Mouse (Mus musculus) limb, embryonic 14.5 days (tissue): Measurements from ENCODE around the gene S100a16. TPM values are rescaled to one million over a fixed set of nuclear protein-coding genes. Genes with fewer than 3 reads are reported as not detected.

ENCODE experiments used
- ATAC-seq: fragments of 200-750 bp; cut with Nextera tagmentation; 2 replicates; pipeline ENCODE4 v1.8.0; 2017; ENCODE audit warnings: low read depth, moderate number of reproducible peaks, moderate TSS enrichment; ENCODE audit not compliant: low FRiP score
- DNase-seq: peaks from one replicate; pipeline ENCODE4 v3.0.0-alpha.2; 2015; ENCODE audit warnings: low spot score
- H3K27ac ChIP-seq: fragments of 300-500 bp; sonication (generic); replicated peaks from 2 replicates; pipeline ENCODE4 v1.5.1; 2014; ENCODE audit warnings: low read depth, mild to moderate bottlenecking, low read length, moderate library complexity, mixed read lengths
- H3K27me3 ChIP-seq: fragments of 300-500 bp; sonication (generic); 2 replicates; pipeline ENCODE4 v1.6.1; 2014; ENCODE audit warnings: low read length, mixed read lengths; ENCODE audit not compliant: control insufficient read depth, insufficient read depth
- H3K36me3 ChIP-seq: fragments of 300-500 bp; sonication (generic); 2 replicates; pipeline ENCODE4 v1.6.1; 2014; ENCODE audit warnings: mild to moderate bottlenecking, low read length, moderate library complexity, mixed read lengths; ENCODE audit not compliant: control insufficient read depth, insufficient read depth
- H3K4me1 ChIP-seq: fragments of 300-500 bp; sonication (generic); 2 replicates; pipeline ENCODE4 v1.6.1; 2014; ENCODE audit warnings: antibody characterized with exemption, low read length, mixed read lengths; ENCODE audit not compliant: control insufficient read depth, insufficient read depth
- H3K4me2 ChIP-seq: fragments of 300-500 bp; sonication (generic); replicated peaks from 2 replicates; pipeline ENCODE4 v1.6.1; 2014; ENCODE audit warnings: low read depth, mild to moderate bottlenecking, low read length, moderate library complexity; ENCODE audit not compliant: severe bottlenecking
- H3K4me3 ChIP-seq: fragments of 300-500 bp; sonication (generic); replicated peaks from 2 replicates; pipeline ENCODE4 v1.5.1; 2014; ENCODE audit warnings: low read length
- H3K9ac ChIP-seq: fragments of 300-500 bp; sonication (generic); 2 replicates; pipeline ENCODE4 v1.6.1; 2014; ENCODE audit warnings: mild to moderate bottlenecking, low read depth, low read length, moderate library complexity; ENCODE audit not compliant: severe bottlenecking
- H3K9me3 ChIP-seq: fragments of 300-500 bp; sonication (generic); 2 replicates; pipeline ENCODE4 v1.6.1; 2016; ENCODE audit warnings: low read length; ENCODE audit not compliant: control insufficient read depth
- POLR2A ChIP-seq: fragments of 200-500 bp; IDR thresholded peaks from 2 replicates; pipeline ENCODE4 v1.8.0; 2012; ENCODE audit warnings: inconsistent platforms, mild to moderate bottlenecking, moderate library complexity, borderline replicate concordance; ENCODE audit not compliant: insufficient read depth, insufficient read length; ENCODE audit errors: extremely low read depth
- WGBS: fragments of 180-500 bp; shearing (Covaris S2); extraction: QIAGEN DNeasy Blood & Tissue Kit; methylation state at CpG from one replicate; pipeline ENCODE4 v1.1.7; 2014; 5-methylcytosine and 5-hydroxymethylcytosine counted together
- polyA plus RNA-seq, 2 experiments: library from polyadenylated mRNA; depleted of rRNA in 1 of 2; stranded (reverse) in 1 of 2; unstranded in 1 of 2; fragments of >200 nt; fragmentation: Nextera tagmentation in 1 of 2; extraction: Ambion mirVana in 1 of 2; gene quantifications; 2 replicates each; pipeline versions ENCODE4 v1.2.1 to v1.2.3; 2012 to 2014

Gene S100a16
- polyA plus RNA-seq, 2 experiments: 88.6 to 269 TPM

GRCm38 (mm10) chr3:90583893-90584292 lies 46.8 kb downstream of the S100a16 start:
- ATAC-seq (no peak), DNase-seq (no peak)
- WGBS: 18% methylated on average over 3 of the region's 3 CpGs
- no peak for TF ChIP-seq POLR2A
- Histone ChIP-seq H3K27me3 (no peaks in the 10 kb centered on the region), H3K9me3 (no peaks in the 10 kb centered on the region), H3K4me3 (no peak overlapping the region), H3K4me2 (no peak overlapping the region), H3K9ac (no peak overlapping the region), H3K4me1 (peaks cover 12% of the 10 kb centered on the region), H3K36me3 (no peaks in the 10 kb centered on the region), H3K27ac (no peak overlapping the region)

- 33% methylated on average over 5 of the region's 5 CpGs for WGBS
- DNase-seq (peak; percentile 76), ATAC-seq (peak; percentile 65)
- TF ChIP-seq POLR2A: no peak
- H3K4me1 ChIP-seq: peaks cover 8% of the 10 kb centered on the region
- no peaks in the 10 kb centered on the region for H3K27me3 ChIP-seq
- H3K27ac ChIP-seq: no peak overlapping the region
- no peaks in the 10 kb centered on the region for H3K9me3 ChIP-seq
- no peak overlapping the region for H3K4me3 ChIP-seq
- no peak overlapping the region for H3K9ac ChIP-seq
- H3K36me3 ChIP-seq: no peaks in the 10 kb centered on the region
- no peak overlapping the region for H3K4me2 ChIP-seq
Observed at GRCm38 (mm10) chr3:90585595-90585994, 48.5 kb downstream of the S100a16 start.

- Histone ChIP-seq H3K36me3 (no peaks in the 10 kb centered on the region), H3K4me3 (no peak overlapping the region), H3K9me3 (no peaks in the 10 kb centered on the region), H3K27me3 (no peaks in the 10 kb centered on the region), H3K4me2 (no peak overlapping the region), H3K9ac (no peak overlapping the region), H3K4me1 (peaks cover 8% of the 10 kb centered on the region), H3K27ac (no peak overlapping the region)
- DNase-seq (no peak), ATAC-seq (peak; percentile 1; the same call in 1 of the 2 replicates)
- 81% methylated on average over 15 of the region's 15 CpGs for WGBS
- TF ChIP-seq POLR2A: no peak
Observed at GRCm38 (mm10) chr3:90586016-90586643, 49.1 kb downstream of the S100a16 start.

GRCm38 (mm10) chr3:90586906-90587305 lies 49.9 kb downstream of the S100a16 start:
- Histone ChIP-seq H3K36me3 (no peaks in the 10 kb centered on the region), H3K4me1 (peaks cover 8% of the 10 kb centered on the region), H3K4me3 (no peak overlapping the region), H3K9me3 (no peaks in the 10 kb centered on the region), H3K9ac (no peak overlapping the region), H3K4me2 (no peak overlapping the region), H3K27me3 (no peaks in the 10 kb centered on the region), H3K27ac (no peak overlapping the region; the same call in 1 of the 2 replicates)
- DNase-seq (peak; percentile 10), ATAC-seq (no peak)
- no peak for TF ChIP-seq POLR2A
- 50% methylated on average over 10 of the region's 10 CpGs for WGBS

GRCm38 (mm10) chr3:90587361-90588101 lies 50.5 kb downstream of the S100a16 start:
- H3K4me2 ChIP-seq: no peak overlapping the region
- H3K9ac ChIP-seq: no peak overlapping the region
- no peak for TF ChIP-seq POLR2A
- H3K4me1 ChIP-seq: peaks cover 8% of the 10 kb centered on the region
- H3K4me3 ChIP-seq: no peak overlapping the region
- no peaks in the 10 kb centered on the region for H3K36me3 ChIP-seq
- WGBS: 87% methylated on average over 14 of the region's 14 CpGs
- no peak overlapping the region; the same call in 1 of the 2 replicates for H3K27ac ChIP-seq
- H3K27me3 ChIP-seq: no peaks in the 10 kb centered on the region
- DNase-seq (peak; percentile 17), ATAC-seq (no peak)
- no peaks in the 10 kb centered on the region for H3K9me3 ChIP-seq
